Mouse (Mus musculus) splenic B cell, adult 2 months (primary cell): Measurements from ENCODE around the gene Sgcd.

Source experiments
- DNase-seq: peaks from one replicate; pipeline ENCODE4 v3.0.0-alpha.2; 2011; ENCODE audit warnings: low read depth, low spot score
- H3K27me3 ChIP-seq: 2 replicates; pipeline ENCODE4 v1.6.1; 2012; ENCODE audit warnings: mild to moderate bottlenecking, low read length, moderate library complexity, mixed read lengths; ENCODE audit not compliant: control insufficient read depth, poor library complexity, insufficient read depth, severe bottlenecking
- H3K36me3 ChIP-seq: 2 replicates; pipeline ENCODE4 v1.6.1; 2012; ENCODE audit warnings: mild to moderate bottlenecking, low read length, moderate library complexity, mixed read lengths; ENCODE audit not compliant: control insufficient read depth, poor library complexity, insufficient read depth, severe bottlenecking

The Sgcd gene

GRCm38 (mm10) chr11:47211531-47211930, 777.2 kb downstream of the Sgcd start:
- Histone ChIP-seq H3K36me3 (no peaks in the 10 kb centered on the region), H3K27me3 (no peaks in the 10 kb centered on the region)
- DNase-seq, result no peak

GRCm38 (mm10) chr11:47206461-47206860, 782.3 kb downstream of the Sgcd start:
- DNase-seq, result no peak
- no peaks in the 10 kb centered on the region for H3K27me3 ChIP-seq
- H3K36me3 ChIP-seq, result no peaks in the 10 kb centered on the region

DNA sequence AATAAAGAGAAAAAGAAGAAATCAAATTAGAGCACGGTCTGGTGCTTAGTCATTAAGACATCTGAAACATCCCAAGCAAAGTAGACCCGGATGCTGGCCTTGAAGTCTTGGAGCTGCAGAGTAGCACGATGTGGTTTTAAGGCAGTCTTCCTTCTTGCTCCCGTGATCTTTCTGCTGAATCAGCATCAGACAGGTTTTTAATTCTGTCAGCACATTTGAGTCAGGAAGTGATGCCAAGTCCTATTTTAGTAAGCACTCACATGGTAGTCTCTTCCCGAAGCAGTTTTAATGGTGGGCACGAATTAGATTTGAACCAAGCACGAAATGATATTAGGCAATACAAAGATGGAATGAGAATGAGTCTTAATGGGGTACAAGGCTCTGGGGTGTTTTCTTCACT, 789.7 kb downstream of the Sgcd start:
- no peak for DNase-seq
- Histone ChIP-seq H3K27me3 (no peaks in the 10 kb centered on the region), H3K36me3 (no peaks in the 10 kb centered on the region)

DNA sequence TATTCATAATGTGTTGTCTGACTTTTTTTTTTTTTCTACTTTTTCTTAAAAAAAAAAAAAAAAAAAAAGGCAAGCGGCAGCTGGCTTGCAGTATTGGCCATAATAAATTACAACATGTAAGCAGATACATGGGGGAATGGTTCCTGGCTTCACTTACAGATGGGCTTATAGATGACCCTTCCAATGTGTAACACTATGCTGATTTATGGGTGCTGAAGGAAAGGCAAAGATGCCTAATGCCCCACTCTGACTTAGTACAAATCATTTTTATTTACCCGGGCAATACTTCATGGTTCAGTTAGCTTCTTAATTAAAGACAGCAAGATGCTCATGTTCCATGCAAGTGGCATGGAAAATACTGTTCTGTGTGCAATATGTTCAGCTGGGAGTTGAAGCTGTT, 800.2 kb downstream of the Sgcd start:
- Histone ChIP-seq H3K27me3 (no peaks in the 10 kb centered on the region; the same call in 1 of the 2 replicates), H3K36me3 (no peaks in the 10 kb centered on the region)
- DNase-seq, result no peak

GRCm38 (mm10) chr11:47174977-47175376, 813.8 kb downstream of the Sgcd start:
- no peaks in the 10 kb centered on the region for H3K27me3 ChIP-seq
- DNase-seq, result no peak
- no peaks in the 10 kb centered on the region for H3K36me3 ChIP-seq

DNA sequence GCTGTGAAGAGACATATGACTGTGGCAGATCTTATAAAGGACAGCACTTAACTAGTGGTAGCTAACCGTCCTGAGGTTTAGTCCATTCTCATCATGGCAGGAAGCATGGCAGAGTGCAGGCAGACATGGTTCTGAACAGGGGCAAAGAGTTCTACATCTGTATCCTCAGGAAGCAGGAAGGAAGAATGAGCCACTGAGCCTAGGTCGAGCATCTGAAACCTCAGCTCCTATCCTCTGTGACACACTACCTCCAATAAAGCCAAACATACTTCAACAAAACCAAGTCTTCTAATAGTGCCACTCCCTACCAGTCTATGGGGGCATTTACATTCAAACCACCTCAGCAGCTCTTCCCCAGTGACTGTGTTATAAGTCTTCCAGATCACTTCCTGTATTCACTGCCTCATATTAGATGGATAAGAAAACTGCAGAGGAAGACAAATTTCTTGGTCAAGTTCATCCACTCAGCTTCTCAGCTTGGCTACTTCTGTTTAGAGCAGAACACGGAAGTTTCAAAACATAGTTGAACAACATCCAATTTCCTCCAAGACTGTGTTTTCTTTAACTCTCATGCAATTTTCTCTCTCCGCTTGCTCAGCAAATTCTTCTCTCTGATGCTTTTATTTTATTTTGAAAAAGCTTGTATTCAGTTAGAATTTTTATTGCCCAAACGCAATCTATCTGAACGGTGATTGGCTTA, 817.7 kb downstream of the Sgcd start:
- Histone ChIP-seq H3K27me3 (no peaks in the 10 kb centered on the region), H3K36me3 (no peaks in the 10 kb centered on the region)
- DNase-seq, result no peak

- Histone ChIP-seq H3K36me3 (no peaks in the 10 kb centered on the region), H3K27me3 (no peaks in the 10 kb centered on the region)
- no peak for DNase-seq
These were observed 821.4 kb downstream of the Sgcd start for GRCm38 (mm10) chr11:47167376-47167775.

DNA sequence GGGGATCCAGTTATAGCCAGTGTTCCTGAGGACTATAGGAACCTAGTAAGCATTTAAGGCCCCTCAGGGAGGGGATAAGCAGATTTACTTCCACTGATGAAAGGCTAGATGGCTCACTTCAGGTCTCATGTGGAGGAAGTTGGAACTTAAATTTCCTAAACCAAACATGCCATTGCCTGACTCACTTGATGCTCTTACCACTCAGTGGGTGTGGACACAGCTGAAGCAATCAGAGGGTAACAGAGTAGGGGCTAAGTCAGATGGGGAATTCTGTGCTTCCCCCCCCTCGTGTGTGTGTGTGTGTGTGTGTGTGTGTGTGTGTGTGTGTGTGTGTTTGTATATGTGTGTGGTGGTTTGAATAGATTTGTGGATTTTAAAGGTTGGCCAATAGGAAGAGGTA, 830.7 kb downstream of the Sgcd start:
- H3K27me3 ChIP-seq, result no peaks in the 10 kb centered on the region
- H3K36me3 ChIP-seq, result no peaks in the 10 kb centered on the region
- DNase-seq, result no peak

- H3K27me3 ChIP-seq, result no peaks in the 10 kb centered on the region
- no peaks in the 10 kb centered on the region for H3K36me3 ChIP-seq
- no peak for DNase-seq
These were observed 831.8 kb downstream of the Sgcd start for GRCm38 (mm10) chr11:47156730-47157693.

- no peak for DNase-seq
- Histone ChIP-seq H3K27me3 (no peaks in the 10 kb centered on the region), H3K36me3 (no peaks in the 10 kb centered on the region)
These were observed 833.8 kb downstream of the Sgcd start for GRCm38 (mm10) chr11:47154837-47155430.

GRCm38 (mm10) chr11:47149607-47150006, 839.2 kb downstream of the Sgcd start:
- H3K36me3 ChIP-seq, result no peaks in the 10 kb centered on the region
- no peak for DNase-seq
- no peaks in the 10 kb centered on the region for H3K27me3 ChIP-seq

DNA sequence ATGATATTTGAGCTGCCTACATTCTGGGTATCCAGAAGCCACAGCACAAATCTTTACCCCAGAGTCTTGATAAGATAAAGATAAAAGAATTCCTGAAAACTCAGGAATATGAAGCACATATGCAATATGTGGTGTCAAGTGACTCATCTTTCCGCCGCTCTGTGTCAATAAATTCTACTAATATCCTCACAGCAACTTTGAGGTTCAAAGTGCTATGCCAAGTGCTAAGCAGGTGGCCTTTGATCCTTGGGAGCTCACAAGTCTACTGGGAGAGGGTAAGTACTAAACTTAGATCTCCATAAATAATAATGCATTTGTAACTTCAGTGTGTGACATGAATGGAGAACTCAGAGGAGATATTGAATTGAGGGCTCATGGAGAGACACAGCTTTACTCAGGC, 848.9 kb downstream of the Sgcd start:
- Histone ChIP-seq H3K27me3 (no peaks in the 10 kb centered on the region), H3K36me3 (no peaks in the 10 kb centered on the region)
- no peak for DNase-seq

- H3K36me3 ChIP-seq, result no peaks in the 10 kb centered on the region
- no peaks in the 10 kb centered on the region for H3K27me3 ChIP-seq
- no peak for DNase-seq
These were observed 849.5 kb downstream of the Sgcd start for GRCm38 (mm10) chr11:47139271-47139670.

GRCm38 (mm10) chr11:47132410-47132809, 856.4 kb downstream of the Sgcd start:
- no peak for DNase-seq
- Histone ChIP-seq H3K36me3 (no peaks in the 10 kb centered on the region), H3K27me3 (no peaks in the 10 kb centered on the region)

DNA sequence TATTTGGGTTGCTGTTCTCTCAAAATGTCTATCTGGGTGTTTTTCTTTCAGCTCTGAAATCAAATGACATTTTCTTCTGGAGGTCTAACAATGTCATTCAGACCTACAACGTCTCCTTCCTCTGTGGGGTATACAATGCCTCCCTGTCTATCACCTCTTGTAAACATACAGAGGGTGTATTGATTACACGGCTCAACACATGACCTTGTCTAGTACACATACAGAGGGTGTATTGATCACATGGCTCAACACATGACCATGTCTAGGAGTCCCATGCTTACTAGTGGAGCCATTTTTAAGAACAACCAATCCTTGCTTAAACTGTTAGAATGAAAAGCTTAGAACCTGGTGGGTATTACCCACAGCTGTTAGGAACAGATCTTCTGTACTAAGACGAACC, 858.3 kb downstream of the Sgcd start:
- no peak for DNase-seq
- Histone ChIP-seq H3K36me3 (no peaks in the 10 kb centered on the region), H3K27me3 (no peaks in the 10 kb centered on the region)
